Mouse (Mus musculus) lung, postnatal 10 days (tissue): Measurements from ENCODE around the gene Gm27021.

Experiments
- DNase-seq: peaks from one replicate; pipeline ENCODE4 v3.0.0; 2021

The Gm27021 gene

DNA sequence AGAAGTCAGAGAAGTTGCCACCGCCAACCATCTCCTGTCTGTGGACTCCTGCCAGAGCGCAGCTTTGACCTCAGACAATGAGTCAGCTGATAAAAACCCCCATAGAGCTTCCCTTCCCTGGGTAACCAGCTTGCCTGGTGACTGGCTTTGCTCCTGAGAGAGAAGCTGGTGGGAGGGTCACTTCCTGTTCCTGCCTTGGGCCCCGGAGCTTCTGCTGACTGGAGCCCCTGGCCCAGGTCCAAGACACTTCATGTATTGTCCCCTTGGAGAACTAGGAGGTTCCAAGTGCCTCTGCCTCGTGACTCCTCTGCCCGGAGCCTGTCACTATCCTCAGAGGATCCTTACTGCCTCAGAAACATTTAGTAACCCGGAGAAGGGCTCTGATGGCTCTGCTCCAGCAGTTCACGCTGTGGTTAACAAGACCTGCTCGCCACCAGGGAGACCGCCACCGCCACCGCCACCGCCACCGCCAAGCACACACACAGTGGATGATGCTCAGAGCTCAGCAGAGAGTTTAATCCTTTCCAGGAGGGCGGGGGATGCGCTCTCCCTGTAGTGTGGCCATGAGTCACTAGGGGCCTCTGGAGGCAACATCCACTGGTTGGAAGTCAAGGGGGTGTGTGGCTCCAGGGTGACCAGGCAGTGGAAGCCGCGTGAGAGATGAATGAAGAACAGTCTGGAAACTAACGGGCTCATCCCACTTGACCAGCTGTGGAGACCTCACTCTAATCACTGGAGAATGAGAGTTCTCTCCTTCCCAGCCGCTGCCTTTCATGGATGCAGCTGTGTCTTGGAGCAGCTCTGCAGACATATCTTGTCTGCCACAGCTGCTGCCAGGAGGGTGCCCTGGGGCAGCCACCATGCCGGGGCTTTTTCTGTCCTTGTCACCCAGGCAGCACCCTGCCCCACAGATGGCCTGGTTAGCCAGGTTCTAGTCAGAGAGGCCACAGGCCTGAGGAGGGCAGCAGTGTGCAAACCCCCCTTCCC, 103.7 kb downstream of the Gm27021 start:
- DNase-seq: peak; percentile 96

DNA sequence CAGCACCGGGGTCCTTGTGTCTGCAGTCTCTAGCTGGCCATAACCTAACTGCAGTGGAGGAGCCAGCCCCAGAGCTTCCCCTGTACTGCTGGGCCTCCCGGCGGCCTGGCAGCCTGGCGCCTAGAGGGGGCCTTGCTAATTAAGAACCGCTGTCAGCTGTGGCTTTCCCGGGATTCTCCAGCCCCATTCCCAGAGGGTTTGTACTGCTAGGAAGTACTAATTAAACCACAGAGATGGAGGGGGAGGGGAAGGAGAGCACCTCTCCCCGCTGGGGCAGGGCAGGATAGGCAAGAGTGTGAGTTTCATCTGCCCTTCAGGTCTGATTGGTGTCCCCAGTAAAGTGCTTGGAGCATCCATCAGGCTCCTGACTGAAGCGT, 104.5 kb downstream of the Gm27021 start:
- peak; percentile 40 for DNase-seq

DNA sequence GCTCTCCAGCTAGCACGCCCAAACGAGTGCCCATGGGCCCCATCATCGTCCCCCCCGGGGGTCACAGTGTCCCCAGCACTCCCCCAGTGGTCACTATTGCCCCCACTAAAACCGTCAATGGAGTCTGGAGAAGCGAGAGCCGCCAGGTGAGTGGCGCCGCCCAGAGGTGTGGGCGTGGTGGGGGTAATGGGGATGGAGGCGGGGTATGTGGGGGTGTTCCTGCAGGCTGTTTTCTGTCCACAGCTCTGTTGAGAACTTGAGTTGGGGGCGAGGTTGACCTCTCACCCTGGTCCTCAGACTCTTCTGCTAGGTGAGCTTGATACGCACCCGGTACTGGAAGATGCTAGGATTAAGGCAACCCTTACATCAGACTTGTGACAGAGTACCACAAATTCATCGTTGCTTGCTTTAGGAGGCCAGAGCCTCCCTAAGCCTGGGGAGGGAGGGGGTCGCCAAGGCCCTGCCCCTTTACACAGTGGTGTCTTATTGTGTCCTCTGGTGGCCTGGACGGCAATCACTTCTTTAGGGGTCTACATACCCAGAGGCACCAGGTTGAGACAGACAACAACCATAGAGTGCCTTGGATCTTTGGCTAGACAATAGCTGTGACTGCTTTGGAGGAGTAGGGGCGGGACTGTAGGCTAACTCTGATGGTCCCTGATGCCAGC, 105.1 kb downstream of the Gm27021 start:
- DNase-seq: no peak

DNA sequence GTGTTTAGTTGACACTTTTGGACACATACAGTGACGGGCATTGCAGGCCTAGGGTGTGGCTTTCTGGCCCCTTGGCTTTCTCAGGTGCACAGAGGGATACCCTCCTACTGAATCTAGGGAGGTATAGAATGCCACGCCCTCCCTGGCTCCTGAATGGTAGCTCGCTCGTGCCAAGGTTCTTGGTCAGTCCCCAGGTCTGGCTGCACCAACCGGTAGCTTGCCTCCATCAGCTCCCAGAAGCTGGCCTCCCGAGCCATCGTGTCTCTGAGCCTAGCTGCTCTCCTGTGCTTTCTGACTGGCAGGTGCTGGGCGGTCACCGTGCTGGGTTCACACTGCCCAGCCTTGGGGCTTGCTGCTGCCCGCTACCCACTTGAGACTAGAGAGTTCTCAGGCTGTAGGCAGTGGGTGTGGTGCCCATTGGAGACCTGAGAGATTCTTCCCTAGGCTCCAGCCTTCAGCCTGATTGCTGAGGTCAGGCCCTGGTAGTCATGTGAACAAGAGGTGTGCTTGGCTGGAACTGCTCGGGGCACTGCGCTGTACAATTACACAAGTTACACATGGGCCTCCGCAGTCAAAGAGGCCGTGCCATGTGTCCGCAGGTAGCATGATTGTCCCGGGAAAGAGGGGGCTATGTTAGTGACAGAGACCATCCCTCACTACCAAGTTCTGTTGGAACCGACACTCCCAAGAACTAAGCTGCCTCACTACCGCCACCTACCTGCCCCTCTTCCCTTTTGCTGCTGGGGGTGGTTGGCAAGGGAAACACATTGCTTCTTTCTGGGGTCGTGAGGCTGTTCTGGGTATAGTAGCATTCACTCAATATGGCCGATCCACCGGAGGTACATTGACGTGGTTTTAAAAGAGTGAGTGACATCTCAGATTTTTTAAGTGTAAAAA, 106.1 kb downstream of the Gm27021 start:
- peak; percentile 56 for DNase-seq

DNA sequence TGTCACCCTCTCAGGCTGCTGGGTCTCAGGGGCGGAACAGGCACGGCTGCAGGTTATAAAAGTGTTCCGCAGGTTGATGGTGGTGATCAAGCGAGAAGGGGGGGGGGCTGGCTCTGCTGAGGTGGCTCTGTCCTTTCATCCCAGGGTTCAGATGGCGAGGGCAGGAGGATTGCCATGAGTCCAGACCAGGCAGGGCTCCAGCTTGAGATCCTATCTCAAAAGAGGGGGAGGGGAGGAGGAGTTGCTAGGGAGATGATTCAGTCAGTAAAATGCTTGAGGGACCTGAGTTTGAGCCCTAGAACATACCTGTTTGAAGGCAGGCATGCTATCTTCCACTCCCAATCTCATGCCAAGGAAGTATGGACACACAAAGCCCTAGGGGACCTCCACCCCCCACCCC, 107.3 kb downstream of the Gm27021 start:
- no peak for DNase-seq

DNA sequence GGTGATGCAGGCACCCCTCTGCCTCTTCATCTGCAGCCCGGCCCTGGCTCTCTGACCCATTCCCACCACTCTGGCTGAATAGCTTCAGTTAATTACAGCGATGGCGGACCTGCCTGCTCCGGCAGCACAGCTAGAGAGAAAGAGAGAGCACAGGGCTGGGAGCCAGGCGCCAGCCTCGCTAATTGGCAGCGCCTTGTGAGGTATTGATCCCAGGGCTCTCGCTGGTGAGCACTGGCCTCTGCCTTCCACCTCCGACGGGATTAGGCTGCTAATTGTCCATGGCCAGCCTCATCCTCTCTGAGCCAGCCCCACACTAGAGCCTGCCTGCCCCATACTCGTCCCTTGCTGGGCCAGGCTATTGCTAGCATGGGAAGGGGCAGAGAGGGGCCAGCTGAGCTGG, 108.2 kb downstream of the Gm27021 start:
- DNase-seq: no peak
